15 mouse cellular contexts compared by ENCODE assay signal in the genomic region with DNA sequence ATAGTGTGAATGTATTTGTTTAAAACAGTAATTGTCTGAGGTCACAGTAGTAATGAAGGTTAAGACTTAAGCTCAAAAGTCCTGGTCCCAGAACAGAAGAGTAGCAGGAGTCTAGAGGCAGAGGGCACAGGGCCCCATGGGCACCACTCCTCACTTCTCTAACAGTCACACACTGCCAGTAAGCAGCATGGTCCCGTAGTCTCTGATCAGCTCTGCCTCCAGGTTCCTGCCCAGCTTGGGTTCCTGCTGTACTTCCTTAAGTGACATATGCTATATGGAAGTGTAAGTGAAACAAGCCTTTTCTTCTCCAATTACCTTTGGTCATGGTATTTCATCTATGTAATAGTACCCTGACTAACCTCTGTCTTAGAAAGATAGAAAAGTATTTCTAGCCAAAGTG. TPM values are rescaled to one million over a fixed set of nuclear protein-coding genes. Genes with fewer than 3 reads are reported as not detected.
"Had no signal": no experiment of that assay in that cellular context is flagged by ENCODE, and none has a peak within 500 bp of the region (broad histone marks: within the 10 kb centered on the region; RNA-seq: fewer than 3 reads in every experiment).

No protein-coding gene starts in this region.

- DNase-seq: retina, postnatal 1 day; right cerebral cortex, adult 18-20 months; right cerebral cortex, postnatal 14 days; right cerebral cortex, postnatal 25 days; right cerebral cortex, postnatal 4 days; spleen, adult 18-20 months; thymus, adult 18-20 months; thymus, adult 2 months; thymus, postnatal 14 days; thymus, postnatal 25 days; thymus, postnatal 36 days; thymus, postnatal 4 days had no signal

RNA-seq across cellular contexts. Expression of a gene that starts 14.8 kb away (rescaled TPM):
- total RNA-seq: neutrophil, adult 5-6 weeks had no signal
- polyA plus RNA-seq: neural tube, embryonic 13.5 days; spleen, adult 2 months had no signal
